Mouse (Mus musculus): ENCODE measurements at regions not wholly inside any gene's neighbourhood (a gene's known extent, or its start where the extent isn't known, plus 50 kb on each side); places are given as distances from the start of the nearest gene placed in this dataset.
A peak's percentile ranks its signal among the peaks of the same experiment; 100 is the strongest.

DNA sequence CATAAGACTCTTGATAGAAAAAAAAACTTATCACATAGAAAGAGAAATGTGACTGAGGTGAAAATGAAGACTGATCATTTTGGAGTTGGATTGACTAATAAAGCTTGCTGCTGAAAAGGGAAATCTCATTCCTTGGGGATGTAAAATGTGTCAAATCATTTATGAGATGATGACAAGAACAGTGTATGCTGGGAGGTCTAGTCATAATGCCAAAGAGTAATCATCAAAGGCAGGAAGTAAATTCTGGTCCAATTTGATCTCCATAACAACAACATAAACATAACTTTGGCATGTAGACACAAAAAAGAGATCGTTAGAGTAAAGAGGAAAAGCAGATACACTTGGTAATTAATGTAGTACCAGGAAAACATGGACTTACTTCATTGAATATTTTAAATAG, 470.9 kb downstream of the Phex start:
- Histone ChIP-seq H3K9me3 (ENCODE audit: control insufficient read depth, low read length) (no peaks in the 10 kb centered on the region), H3K4me3 (replicated peaks; ENCODE audit: low read length) (no peak overlapping the region), H3K9ac (ENCODE audit: low read depth, low read length, severe bottlenecking) (no peak overlapping the region), H3K4me1 (ENCODE audit: control insufficient read depth, insufficient read depth, low read length) (no peaks in the 10 kb centered on the region), H3K4me2 (replicated peaks; ENCODE audit: low read depth, low read length, severe bottlenecking) (no peak overlapping the region), H3K27me3 (ENCODE audit: control insufficient read depth, insufficient read depth, low read length) (no peaks in the 10 kb centered on the region), H3K27ac (replicated peaks; ENCODE audit: low read depth, low read length) (no peak overlapping the region), H3K36me3 (ENCODE audit: control insufficient read depth, insufficient read depth, low read length) (no peaks in the 10 kb centered on the region)
- WGBS, result 61% methylated on average over 1 of the region's 1 CpGs
- DNase-seq (ENCODE audit: low spot score), result no peak
- TF ChIP-seq POLR2A (IDR thresholded peaks at IDR 0.05; ENCODE audit: borderline replicate concordance, extremely low read depth, insufficient read depth, insufficient read length), result no peak
- ATAC-seq (ENCODE audit: low FRiP score, low read depth), result no peak

DNA sequence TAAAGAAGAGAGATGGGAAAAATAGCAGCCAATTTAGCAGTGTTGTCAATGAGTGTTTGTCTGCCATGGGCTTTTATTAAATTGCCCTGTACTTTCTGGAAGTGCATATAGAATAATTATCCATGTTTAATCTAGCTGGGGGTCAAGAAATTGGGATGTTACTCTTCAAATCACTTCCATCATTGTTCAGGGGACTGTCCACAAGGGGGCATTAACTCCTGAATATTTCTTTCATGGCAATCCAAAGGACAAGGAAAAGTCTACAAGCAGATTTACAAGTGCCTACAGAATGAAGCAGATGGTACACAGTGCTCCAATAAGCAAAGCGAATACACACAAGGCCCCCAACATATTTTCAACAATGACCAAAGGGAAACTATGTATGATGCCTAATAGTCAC, 501.7 kb downstream of the Phex start:
- Histone ChIP-seq H3K9ac (ENCODE audit: low read depth, low read length, severe bottlenecking) (no peak overlapping the region), H3K4me2 (replicated peaks; ENCODE audit: low read depth, low read length, severe bottlenecking) (no peak overlapping the region), H3K4me1 (ENCODE audit: control insufficient read depth, insufficient read depth, low read length) (no peaks in the 10 kb centered on the region), H3K27ac (replicated peaks; ENCODE audit: low read depth, low read length) (no peak overlapping the region), H3K36me3 (ENCODE audit: control insufficient read depth, insufficient read depth, low read length) (no peaks in the 10 kb centered on the region), H3K9me3 (ENCODE audit: control insufficient read depth, low read length) (no peaks in the 10 kb centered on the region), H3K27me3 (ENCODE audit: control insufficient read depth, insufficient read depth, low read length) (no peaks in the 10 kb centered on the region), H3K4me3 (replicated peaks; ENCODE audit: low read length) (no peak overlapping the region)
- ATAC-seq (ENCODE audit: low FRiP score, low read depth) (no peak), DNase-seq (ENCODE audit: low spot score) (peak; percentile 4)
- 84% methylated on average over 1 of the region's 1 CpGs for WGBS
- no peak for TF ChIP-seq POLR2A (IDR thresholded peaks at IDR 0.05; ENCODE audit: borderline replicate concordance, extremely low read depth, insufficient read depth, insufficient read length)
